Mouse (Mus musculus): ENCODE results near the gene Dctn5. TPM values are rescaled to one million over a fixed set of nuclear protein-coding genes. Genes with fewer than 3 reads are reported as not detected.
A peak's percentile ranks its signal among the peaks of the same experiment; 100 is the strongest.

Gene Dctn5
- polyA plus RNA-seq, 1 experiment from 2014 or later: 104 TPM

DNA sequence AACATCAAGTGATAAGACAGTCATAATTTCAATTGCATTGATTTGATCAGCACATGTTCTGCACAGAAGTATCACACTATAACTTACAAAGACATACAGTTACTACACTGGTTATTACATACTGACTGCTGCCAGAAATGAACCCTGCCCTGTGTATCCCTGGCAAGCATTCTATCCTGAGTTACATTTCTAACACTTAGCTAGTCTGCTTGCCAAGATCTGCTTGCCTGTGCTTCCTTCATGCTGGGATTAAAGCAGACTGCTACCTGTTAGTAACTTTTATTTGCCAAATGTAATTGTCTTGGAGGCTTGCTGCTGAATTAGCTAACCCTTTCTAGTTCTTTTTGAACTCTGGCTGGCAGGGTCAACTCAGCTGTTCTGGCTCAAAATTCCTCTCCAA lies 8.2 kb downstream of the Dctn5 start:
- no peaks in the 10 kb centered on the region for H3K27me3 ChIP-seq (replicated peaks; ENCODE audit: control insufficient read depth, insufficient read depth, low read length)
- H3K4me3 ChIP-seq (ENCODE audit: low read depth, low read length): no peak overlapping the region
- H3K36me3 ChIP-seq (ENCODE audit: control insufficient read depth, insufficient read depth, low read length): peaks cover 94% of the 10 kb centered on the region
- no peaks in the 10 kb centered on the region for H3K9me3 ChIP-seq (ENCODE audit: control insufficient read depth, low read length)
- no peaks in the 10 kb centered on the region for H3K4me1 ChIP-seq (ENCODE audit: control insufficient read depth, insufficient read depth, low read length)
- no peak overlapping the region for H3K4me2 ChIP-seq (ENCODE audit: low read depth, low read length)
- ATAC-seq (ENCODE audit: low read depth): no peak
- H3K9ac ChIP-seq (ENCODE audit: low read depth, low read length): no peak overlapping the region
- no peak overlapping the region for H3K27ac ChIP-seq (replicated peaks; ENCODE audit: low read depth, low read length)
- no peak for DNase-seq (ENCODE audit: low spot score)

DNA sequence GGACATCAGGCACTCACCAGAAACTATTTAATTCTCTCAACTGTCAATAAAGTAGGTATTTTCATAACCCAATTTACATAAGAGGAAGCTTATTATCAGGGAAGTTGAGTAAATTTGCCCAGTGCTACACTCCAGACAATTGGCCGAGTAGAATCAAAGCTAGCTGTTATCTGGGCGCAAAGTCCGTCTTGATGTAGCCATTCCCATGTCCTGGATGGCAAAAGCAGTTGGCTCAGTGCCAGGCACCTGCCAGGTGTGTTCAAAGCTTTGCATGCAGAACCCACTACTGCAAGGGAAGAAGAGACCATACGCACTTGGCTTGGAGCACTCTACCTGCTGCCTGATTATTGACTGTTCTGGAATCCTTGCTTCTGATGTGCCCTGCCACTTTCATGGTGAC lies 19.6 kb downstream of the Dctn5 start:
- ATAC-seq (ENCODE audit: low read depth): no peak
- no peak overlapping the region for H3K9ac ChIP-seq (ENCODE audit: low read depth, low read length)
- H3K36me3 ChIP-seq (ENCODE audit: control insufficient read depth, insufficient read depth, low read length): peaks cover 23% of the 10 kb centered on the region
- H3K4me3 ChIP-seq (ENCODE audit: low read depth, low read length): no peak overlapping the region
- no peaks in the 10 kb centered on the region for H3K9me3 ChIP-seq (ENCODE audit: control insufficient read depth, low read length)
- no peak for DNase-seq (ENCODE audit: low spot score)
- 93% methylated on average over 4 of the region's 4 CpGs for WGBS
- no peak overlapping the region for H3K27ac ChIP-seq (replicated peaks; ENCODE audit: low read depth, low read length)
- H3K4me1 ChIP-seq (ENCODE audit: control insufficient read depth, insufficient read depth, low read length): no peaks in the 10 kb centered on the region
- no peak overlapping the region for H3K4me2 ChIP-seq (ENCODE audit: low read depth, low read length)
- H3K27me3 ChIP-seq (replicated peaks; ENCODE audit: control insufficient read depth, insufficient read depth, low read length): no peaks in the 10 kb centered on the region

DNA sequence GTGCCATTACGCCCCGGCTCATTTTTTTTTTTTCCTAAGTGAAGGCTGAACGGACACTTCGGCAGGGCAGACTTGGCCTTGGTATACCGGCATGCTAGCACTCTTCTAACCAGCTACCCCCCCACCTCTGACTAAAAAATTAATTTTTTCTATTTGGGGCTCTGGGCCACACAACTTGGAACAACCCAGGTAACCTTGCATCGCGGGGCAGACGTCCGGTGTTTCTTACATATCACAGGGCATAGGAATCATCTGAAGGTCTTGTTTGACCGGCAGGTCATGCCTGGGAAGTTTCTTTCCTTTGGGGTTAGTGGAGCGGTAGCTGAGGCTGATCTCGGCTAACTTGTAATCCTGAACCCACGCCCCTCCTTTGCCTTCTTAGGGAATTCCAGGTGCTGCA lies 25.6 kb downstream of the Dctn5 start:
- peak overlapping the region; percentile 59 for H3K9ac ChIP-seq (ENCODE audit: low read depth, low read length)
- peaks cover 24% of the 10 kb centered on the region for H3K4me1 ChIP-seq (ENCODE audit: control insufficient read depth, insufficient read depth, low read length)
- H3K9me3 ChIP-seq (ENCODE audit: control insufficient read depth, low read length): no peaks in the 10 kb centered on the region
- peaks cover 27% of the 10 kb centered on the region for H3K36me3 ChIP-seq (ENCODE audit: control insufficient read depth, insufficient read depth, low read length)
- DNase-seq (ENCODE audit: low spot score) (no peak), ATAC-seq (ENCODE audit: low read depth) (no peak)
- peak overlapping the region; percentile 72 for H3K27ac ChIP-seq (replicated peaks; ENCODE audit: low read depth, low read length)
- 6% methylated on average over 13 of the region's 13 CpGs for WGBS
- no peaks in the 10 kb centered on the region for H3K27me3 ChIP-seq (replicated peaks; ENCODE audit: control insufficient read depth, insufficient read depth, low read length)
- H3K4me3 ChIP-seq (ENCODE audit: low read depth, low read length): peak overlapping the region; percentile 51
- H3K4me2 ChIP-seq (ENCODE audit: low read depth, low read length): peak overlapping the region; percentile 69

DNA sequence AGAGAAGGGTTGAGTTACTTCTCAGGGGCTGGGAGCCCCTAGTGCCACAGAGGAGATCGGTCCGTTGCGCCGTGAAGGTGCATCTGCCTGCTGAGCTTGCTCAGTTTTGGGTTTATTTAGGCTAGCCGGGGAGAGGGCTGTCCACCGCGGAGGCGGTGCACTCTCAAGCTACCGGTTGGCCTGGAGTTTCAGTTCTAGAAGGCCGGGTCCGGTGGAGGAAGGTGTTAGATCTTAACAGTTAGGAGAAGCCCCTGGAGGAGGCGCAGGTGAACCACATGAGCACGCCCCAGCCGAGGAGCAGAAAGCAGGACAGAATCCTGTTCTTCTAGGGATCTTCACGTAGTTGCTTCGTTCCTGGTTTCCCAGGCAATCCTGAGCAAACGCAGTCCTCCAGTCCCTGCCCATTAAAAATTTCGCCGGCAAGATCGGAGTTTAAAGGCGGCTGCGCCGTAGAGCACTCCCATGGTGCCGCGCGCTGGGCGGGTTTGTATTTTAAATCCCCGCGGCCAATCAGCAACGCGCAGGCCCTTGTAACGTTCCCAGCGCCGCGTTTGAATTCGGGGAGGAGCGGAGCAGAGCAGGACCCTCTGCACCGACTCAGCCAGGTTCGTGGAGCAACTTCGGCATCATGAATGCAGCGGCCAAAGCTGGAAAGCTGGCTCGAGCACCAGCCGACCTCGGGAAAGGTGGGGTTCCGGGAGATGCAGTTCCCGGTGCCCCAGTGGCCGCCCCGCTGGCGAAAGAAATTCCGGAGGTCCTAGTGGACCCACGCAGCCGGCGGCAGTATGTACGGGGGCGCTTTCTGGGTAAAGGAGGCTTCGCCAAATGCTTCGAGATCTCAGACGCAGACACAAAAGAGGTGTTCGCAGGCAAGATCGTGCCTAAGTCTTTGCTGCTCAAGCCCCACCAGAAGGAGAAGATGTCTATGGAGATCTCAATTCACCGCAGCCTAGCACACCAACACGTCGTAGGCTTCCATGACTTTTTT lies 26.4 kb downstream of the Dctn5 start, which contains the start of gene Plk1:
Plk1 (plus strand) TSS at position 525 of the 988 bp plus-strand sequence.
- Histone ChIP-seq H3K9me3 (ENCODE audit: control insufficient read depth, low read length) (no peaks in the 10 kb centered on the region), H3K4me2 (ENCODE audit: low read depth, low read length) (peak within 1 kb of the TSS; percentile 69), H3K27me3 (replicated peaks; ENCODE audit: control insufficient read depth, insufficient read depth, low read length) (no peaks in the 10 kb centered on the region), H3K36me3 (ENCODE audit: control insufficient read depth, insufficient read depth, low read length) (peaks cover 30% of the 10 kb centered on the region), H3K27ac (replicated peaks; ENCODE audit: low read depth, low read length) (peak within 1 kb of the TSS; percentile 72), H3K9ac (ENCODE audit: low read depth, low read length) (peak within 1 kb of the TSS; percentile 59), H3K4me1 (ENCODE audit: control insufficient read depth, insufficient read depth, low read length) (peaks cover 24% of the 10 kb centered on the region), H3K4me3 (ENCODE audit: low read depth, low read length) (peak within 1 kb of the TSS; percentile 51)
- ATAC-seq (ENCODE audit: low read depth): peak; percentile 95
- WGBS: under 1% methylated on average over 60 of the region's 63 CpGs
- DNase-seq (ENCODE audit: low spot score): peak; percentile 97

DNA sequence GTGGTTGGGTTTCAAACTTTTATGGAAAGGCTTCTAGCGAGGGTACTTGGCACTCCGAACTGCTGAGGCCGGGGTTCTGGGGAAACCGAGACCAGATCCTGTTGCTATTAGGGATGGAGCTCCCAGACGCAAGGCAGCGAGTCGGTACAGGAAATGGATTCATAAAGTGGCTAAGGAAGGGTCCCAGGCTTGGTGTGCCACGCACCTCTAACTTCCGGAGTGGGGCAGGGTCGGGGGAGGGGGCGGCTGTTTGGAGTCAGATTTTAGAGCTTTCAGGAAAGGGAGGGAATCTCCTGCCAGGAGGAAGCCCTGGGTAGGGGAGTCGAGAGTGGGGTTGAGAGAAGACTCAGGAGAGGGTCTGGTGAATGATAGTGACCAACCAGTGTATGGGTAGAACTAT lies 27.2 kb downstream of the Dctn5 start:
- WGBS: 3% methylated on average over 12 of the region's 12 CpGs
- DNase-seq (ENCODE audit: low spot score) (peak; percentile 7), ATAC-seq (ENCODE audit: low read depth) (no peak)
- Histone ChIP-seq H3K9me3 (ENCODE audit: control insufficient read depth, low read length) (no peaks in the 10 kb centered on the region), H3K27me3 (replicated peaks; ENCODE audit: control insufficient read depth, insufficient read depth, low read length) (no peaks in the 10 kb centered on the region), H3K36me3 (ENCODE audit: control insufficient read depth, insufficient read depth, low read length) (peaks cover 37% of the 10 kb centered on the region), H3K4me3 (ENCODE audit: low read depth, low read length) (peak overlapping the region; percentile 51), H3K4me2 (ENCODE audit: low read depth, low read length) (peak overlapping the region; percentile 69), H3K27ac (replicated peaks; ENCODE audit: low read depth, low read length) (peak overlapping the region; percentile 72; the same call in 1 of the 2 replicates), H3K4me1 (ENCODE audit: control insufficient read depth, insufficient read depth, low read length) (peaks cover 24% of the 10 kb centered on the region), H3K9ac (ENCODE audit: low read depth, low read length) (peak overlapping the region; percentile 55)

DNA sequence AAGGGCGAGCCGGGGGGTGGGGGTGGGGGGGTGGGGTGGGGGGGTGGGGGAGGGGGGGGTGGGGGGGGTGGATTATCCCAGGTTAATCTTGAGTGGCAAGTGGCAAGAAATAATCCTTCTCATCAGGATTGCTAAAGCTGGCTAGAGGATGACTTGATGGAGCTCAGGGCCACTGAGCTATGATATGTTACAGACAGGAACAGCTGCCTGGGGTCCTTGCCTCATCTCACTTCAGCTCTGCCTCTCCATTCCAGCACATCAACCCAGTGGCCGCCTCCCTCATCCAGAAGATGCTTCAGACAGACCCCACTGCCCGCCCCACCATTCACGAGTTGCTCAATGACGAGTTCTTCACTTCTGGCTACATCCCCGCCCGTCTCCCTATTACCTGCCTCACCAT lies 30.9 kb downstream of the Dctn5 start:
- no peak for DNase-seq (ENCODE audit: low spot score)
- Histone ChIP-seq H3K9me3 (ENCODE audit: control insufficient read depth, low read length) (no peaks in the 10 kb centered on the region), H3K27me3 (replicated peaks; ENCODE audit: control insufficient read depth, insufficient read depth, low read length) (no peaks in the 10 kb centered on the region), H3K4me3 (ENCODE audit: low read depth, low read length) (no peak overlapping the region), H3K36me3 (ENCODE audit: control insufficient read depth, insufficient read depth, low read length) (peaks cover 72% of the 10 kb centered on the region), H3K27ac (replicated peaks; ENCODE audit: low read depth, low read length) (no peak overlapping the region), H3K4me1 (ENCODE audit: control insufficient read depth, insufficient read depth, low read length) (peaks cover 17% of the 10 kb centered on the region), H3K4me2 (ENCODE audit: low read depth, low read length) (no peak overlapping the region), H3K9ac (ENCODE audit: low read depth, low read length) (no peak overlapping the region)
- WGBS: 96% methylated on average over 7 of the region's 8 CpGs
- no peak for ATAC-seq (ENCODE audit: low read depth)

DNA sequence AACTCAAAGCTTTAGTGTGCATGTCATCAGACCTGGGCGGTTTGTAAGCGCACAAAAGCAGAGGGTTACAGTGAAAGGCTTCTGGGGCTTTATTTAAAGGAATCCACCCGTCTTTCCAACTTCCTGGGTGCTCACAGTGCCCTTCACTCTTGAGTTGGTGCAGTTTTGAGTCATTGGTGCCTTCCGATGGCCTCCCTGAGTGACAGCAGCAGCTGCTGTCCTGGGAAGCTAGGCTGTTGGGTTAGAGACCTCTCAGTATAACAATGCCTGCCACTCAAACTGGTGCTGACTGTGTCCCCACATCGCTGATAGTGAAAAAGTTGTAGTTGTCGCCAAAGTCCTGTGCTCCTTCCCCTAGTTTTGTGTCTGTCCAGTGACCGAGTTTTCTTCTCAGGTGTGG lies 34.4 kb downstream of the Dctn5 start:
- no peaks in the 10 kb centered on the region for H3K4me1 ChIP-seq (ENCODE audit: control insufficient read depth, insufficient read depth, low read length)
- no peaks in the 10 kb centered on the region for H3K27me3 ChIP-seq (replicated peaks; ENCODE audit: control insufficient read depth, insufficient read depth, low read length)
- no peak overlapping the region for H3K4me2 ChIP-seq (ENCODE audit: low read depth, low read length)
- H3K4me3 ChIP-seq (ENCODE audit: low read depth, low read length): no peak overlapping the region
- peaks cover 76% of the 10 kb centered on the region for H3K36me3 ChIP-seq (ENCODE audit: control insufficient read depth, insufficient read depth, low read length)
- no peaks in the 10 kb centered on the region for H3K9me3 ChIP-seq (ENCODE audit: control insufficient read depth, low read length)
- no peak for ATAC-seq (ENCODE audit: low read depth)
- H3K27ac ChIP-seq (replicated peaks; ENCODE audit: low read depth, low read length): no peak overlapping the region
- H3K9ac ChIP-seq (ENCODE audit: low read depth, low read length): no peak overlapping the region
- no peak for DNase-seq (ENCODE audit: low spot score)
- WGBS: 88% methylated on average over 7 of the region's 7 CpGs

DNA sequence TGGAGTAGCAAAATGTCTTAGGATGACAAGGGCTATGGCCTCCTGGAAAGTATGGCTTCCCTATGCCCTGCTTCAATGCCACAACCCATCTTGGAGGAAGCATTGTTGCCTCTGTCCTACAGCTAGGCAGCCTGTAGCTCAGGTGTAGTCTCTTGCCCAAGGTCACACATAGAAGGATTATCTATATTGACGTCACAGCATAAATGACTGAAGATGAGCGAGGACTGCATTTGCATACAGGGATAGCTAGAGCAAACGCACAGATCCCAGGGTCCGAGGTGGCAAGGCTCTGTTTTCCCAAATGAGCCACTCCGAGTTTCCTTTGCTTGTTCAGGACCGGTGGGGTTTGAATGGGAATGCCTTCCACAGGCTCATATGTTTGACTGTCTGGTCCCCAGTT lies 37.9 kb downstream of the Dctn5 start:
- DNase-seq (ENCODE audit: low spot score): no peak
- ATAC-seq (ENCODE audit: low read depth): no peak
- 85% methylated on average over 6 of the region's 6 CpGs for WGBS
- Histone ChIP-seq H3K36me3 (ENCODE audit: control insufficient read depth, insufficient read depth, low read length) (peaks cover 49% of the 10 kb centered on the region), H3K27ac (replicated peaks; ENCODE audit: low read depth, low read length) (no peak overlapping the region), H3K4me1 (ENCODE audit: control insufficient read depth, insufficient read depth, low read length) (no peaks in the 10 kb centered on the region), H3K27me3 (replicated peaks; ENCODE audit: control insufficient read depth, insufficient read depth, low read length) (no peaks in the 10 kb centered on the region), H3K4me2 (ENCODE audit: low read depth, low read length) (no peak overlapping the region), H3K4me3 (ENCODE audit: low read depth, low read length) (no peak overlapping the region), H3K9me3 (ENCODE audit: control insufficient read depth, low read length) (no peaks in the 10 kb centered on the region), H3K9ac (ENCODE audit: low read depth, low read length) (no peak overlapping the region)

DNA sequence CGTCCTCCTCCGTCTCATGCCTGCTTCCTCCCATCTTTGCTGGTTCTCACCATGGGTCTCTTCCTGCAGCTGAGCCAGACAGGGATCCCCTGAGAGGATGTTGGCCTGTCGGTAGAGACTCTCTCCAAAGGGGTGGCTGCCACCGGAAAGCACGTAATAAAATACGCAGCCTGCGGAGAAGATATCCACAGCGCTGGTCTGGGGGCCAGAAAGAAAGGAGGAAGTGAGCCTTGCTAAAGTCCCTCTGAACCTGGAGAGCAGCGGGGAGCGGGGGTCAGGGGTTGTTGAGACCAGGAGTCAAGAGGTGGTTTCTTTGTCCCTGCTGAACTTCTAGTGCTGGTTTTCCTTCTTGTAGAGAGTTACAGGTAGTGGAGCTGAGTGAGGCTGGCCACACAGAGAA lies 38.8 kb downstream of the Dctn5 start:
- 68% methylated on average over 10 of the region's 10 CpGs for WGBS
- no peak overlapping the region for H3K27ac ChIP-seq (replicated peaks; ENCODE audit: low read depth, low read length)
- no peaks in the 10 kb centered on the region for H3K9me3 ChIP-seq (ENCODE audit: control insufficient read depth, low read length)
- H3K36me3 ChIP-seq (ENCODE audit: control insufficient read depth, insufficient read depth, low read length): peaks cover 40% of the 10 kb centered on the region
- DNase-seq (ENCODE audit: low spot score): no peak
- H3K4me3 ChIP-seq (ENCODE audit: low read depth, low read length): no peak overlapping the region
- ATAC-seq (ENCODE audit: low read depth): no peak
- H3K9ac ChIP-seq (ENCODE audit: low read depth, low read length): no peak overlapping the region
- no peaks in the 10 kb centered on the region for H3K4me1 ChIP-seq (ENCODE audit: control insufficient read depth, insufficient read depth, low read length)
- H3K4me2 ChIP-seq (ENCODE audit: low read depth, low read length): no peak overlapping the region
- H3K27me3 ChIP-seq (replicated peaks; ENCODE audit: control insufficient read depth, insufficient read depth, low read length): no peaks in the 10 kb centered on the region

Measured in embryonic facial prominence, embryonic 14.5 days (tissue).